25 mouse cellular contexts compared by ENCODE assay signal in the genomic region with DNA sequence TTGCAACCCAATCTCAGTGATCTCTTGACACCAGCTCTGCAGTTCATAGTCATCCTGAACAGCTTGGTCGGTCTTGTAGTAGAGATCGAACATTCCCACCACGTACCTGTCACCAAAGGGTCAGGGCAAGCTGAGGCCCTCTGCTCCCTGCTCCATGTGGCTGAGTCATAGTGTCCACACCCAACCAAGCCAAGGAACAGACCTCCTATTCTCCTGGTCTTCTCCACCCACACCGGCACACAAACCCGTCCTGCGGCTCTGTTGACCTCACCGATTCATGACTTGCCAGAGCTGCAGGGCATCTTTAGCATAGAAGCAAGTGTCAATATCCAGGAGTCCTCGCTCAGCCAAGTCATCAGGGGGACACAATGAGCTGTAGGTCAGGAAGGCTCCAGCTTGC. TPM values are rescaled to one million over a fixed set of nuclear protein-coding genes. Genes with fewer than 3 reads are reported as not detected.
"Had no signal": no experiment of that assay in that cellular context is flagged by ENCODE, and none has a peak within 500 bp of the region (broad histone marks: within the 10 kb centered on the region; RNA-seq: fewer than 3 reads in every experiment).

No protein-coding gene starts in this region.

- H3K4me3 ChIP-seq: liver, embryonic 15.5 days; lung, embryonic 15.5 days; midbrain, embryonic 10.5 days; midbrain, embryonic 12.5 days; myocyte; neural tube, embryonic 13.5 days; neural tube, embryonic 15.5 days had no signal

- H3K4me2 ChIP-seq: liver, embryonic 15.5 days; lung, embryonic 15.5 days; midbrain, embryonic 12.5 days; neural tube, embryonic 13.5 days; neural tube, embryonic 15.5 days had no signal

- H3K4me1 ChIP-seq: liver, embryonic 15.5 days; lung, embryonic 15.5 days; midbrain, embryonic 10.5 days; midbrain, embryonic 12.5 days; neural tube, embryonic 13.5 days; neural tube, embryonic 15.5 days had no signal

- H3K27ac ChIP-seq: liver, embryonic 15.5 days; lung, embryonic 15.5 days; midbrain, embryonic 10.5 days; midbrain, embryonic 12.5 days; neural tube, embryonic 13.5 days; neural tube, embryonic 15.5 days had no signal

- DNase-seq: liver, postnatal 0 days; lung, adult 2 months; lung, postnatal 14 days; lung, postnatal 4 days; midbrain, embryonic 14.5 days; retina, postnatal 1 day; right cerebral cortex, adult 18-20 months; right cerebral cortex, postnatal 25 days; right cerebral cortex, postnatal 4 days; spleen, adult 18-20 months; thymus, adult 18-20 months; thymus, postnatal 25 days; thymus, postnatal 4 days had no signal

- H3K9ac ChIP-seq: liver, embryonic 15.5 days; liver, postnatal 0 days; lung, embryonic 15.5 days; midbrain, embryonic 12.5 days; neural tube, embryonic 13.5 days; neural tube, embryonic 15.5 days had no signal

- H3K9me3 ChIP-seq: liver, embryonic 15.5 days; lung, embryonic 15.5 days; midbrain, embryonic 10.5 days; midbrain, embryonic 12.5 days; neural tube, embryonic 13.5 days; neural tube, embryonic 15.5 days had no signal

- ATAC-seq: liver, postnatal 0 days; lung, postnatal 0 days; midbrain, embryonic 16.5 days had no signal

- H3K36me3 ChIP-seq: liver, embryonic 15.5 days; lung, embryonic 15.5 days; midbrain, embryonic 10.5 days; midbrain, embryonic 12.5 days; neural tube, embryonic 13.5 days; neural tube, embryonic 15.5 days had no signal

RNA-seq across cellular contexts. Expression of gene Alox15, which starts 6.3 kb away (rescaled TPM):
- total RNA-seq: megakaryocyte-erythroid progenitor cell, adult 5-6 weeks had no signal
- polyA plus RNA-seq: midbrain, embryonic 10.5 days; midbrain, embryonic 14.5 days; myocyte; neural tube, embryonic 11.5 days; neural tube, embryonic 13.5 days; neural tube, embryonic 15.5 days had no signal

RNA-seq across cellular contexts. Expression of gene Alox12e, which starts 23.1 kb away (rescaled TPM):
- total RNA-seq: megakaryocyte-erythroid progenitor cell, adult 5-6 weeks had no signal
- polyA plus RNA-seq: liver, postnatal 0 days; midbrain, embryonic 10.5 days; midbrain, embryonic 12.5 days; midbrain, embryonic 14.5 days; midbrain, embryonic 16.5 days; myocyte; neural tube, embryonic 11.5 days; neural tube, embryonic 13.5 days; neural tube, embryonic 15.5 days; stomach, embryonic 14.5 days had no signal
